Mouse (Mus musculus) MEL (cell line): ENCODE data around the gene Ankrd44. TPM values are rescaled to one million over a fixed set of nuclear protein-coding genes. Genes with fewer than 3 reads are reported as not detected.

Experiments used
- DNase-seq: peaks from one replicate; pipeline ENCODE4 v3.0.0; 2011; ENCODE audit warnings: low read depth, low spot score
- H3K27ac ChIP-seq: 2 replicates; pipeline ENCODE4 v1.5.1; 2012; ENCODE audit warnings: low read depth, mild to moderate bottlenecking, control low read depth, low read length, moderate library complexity; ENCODE audit not compliant: control insufficient read depth
- H3K27me3 ChIP-seq, 2 experiments: fragments of 150-350 bp in 1 of 2; sonication (generic) in 1 of 2; 2 replicates each; pipeline ENCODE4 v1.6.1; 2012; ENCODE audit warnings: low read length in 2 of 2, mild to moderate bottlenecking in 2 of 2, improper control_type of control experiment in 1 of 2, moderate library complexity in 1 of 2; ENCODE audit not compliant: insufficient read depth in 2 of 2, control insufficient read depth in 1 of 2
- H3K36me3 ChIP-seq, 2 experiments: 2 replicates each; pipeline ENCODE4 v1.6.1; 2012 to 2014; ENCODE audit warnings: low read length in 2 of 2, improper control_type of control experiment in 1 of 2, inconsistent platforms in 1 of 2, mild to moderate bottlenecking in 1 of 2; ENCODE audit not compliant: insufficient read depth in 2 of 2, control insufficient read depth in 1 of 2
- H3K4me1 ChIP-seq, 2 experiments: fragments of 150-350 bp in 1 of 2; sonication (generic) in 1 of 2; 2 replicates each; pipeline ENCODE4 v1.6.1; 2012; ENCODE audit warnings: low read length in 2 of 2, improper control_type of control experiment in 1 of 2, mild to moderate bottlenecking in 1 of 2; ENCODE audit not compliant: insufficient read depth in 2 of 2, control insufficient read depth in 1 of 2
- H3K4me3 ChIP-seq, 2 experiments: fragments of 150-350 bp in 1 of 2; sonication (generic) in 1 of 2; 2 replicates each; pipeline ENCODE4 v1.5.1; 2012; ENCODE audit warnings: low read depth in 2 of 2, low read length in 2 of 2, mild to moderate bottlenecking in 2 of 2, moderate library complexity in 2 of 2, control low read depth in 1 of 2, improper control_type of control experiment in 1 of 2; ENCODE audit not compliant: control insufficient read depth in 1 of 2, insufficient read depth in 1 of 2
- H3K79me2 ChIP-seq: 2 replicates; pipeline ENCODE4 v1.6.1; 2012; ENCODE audit warnings: mild to moderate bottlenecking, low read length, moderate library complexity; ENCODE audit not compliant: control insufficient read depth, poor library complexity, insufficient read depth
- H3K9ac ChIP-seq: 2 replicates; pipeline ENCODE4 v1.6.1; 2012; ENCODE audit warnings: low read depth, mild to moderate bottlenecking, control low read depth, low read length, moderate library complexity; ENCODE audit not compliant: control insufficient read depth, poor library complexity, severe bottlenecking
- H3K9me3 ChIP-seq: fragments of 150-350 bp; sonication (generic); replicated peaks from 2 replicates; pipeline ENCODE4 v1.6.1; 2012; ENCODE audit warnings: mild to moderate bottlenecking, low read length, improper control_type of control experiment, moderate library complexity; ENCODE audit not compliant: insufficient read depth
- BHLHE40 ChIP-seq: IDR thresholded peaks from 2 replicates; pipeline ENCODE4 v1.6.1; 2012; ENCODE audit warnings: low read depth, mild to moderate bottlenecking, inconsistent platforms, low read length, improper control_type of control experiment, borderline replicate concordance
- CHD2 ChIP-seq: IDR thresholded peaks from 2 replicates; pipeline ENCODE4 v1.6.1; 2011; ENCODE audit warnings: low read length, improper control_type of control experiment
- CTCF ChIP-seq, 3 experiments: IDR thresholded peaks in 2 of 3; conservative IDR thresholded peaks in 1 of 3; 2 replicates each; pipeline ENCODE4 v1.5.1; 2011 to 2012; ENCODE audit warnings: low read length in 3 of 3, low read depth in 2 of 3, mild to moderate bottlenecking in 2 of 3, improper control_type of control experiment in 1 of 3, inconsistent platforms in 1 of 3, mixed read lengths in 1 of 3, moderate library complexity in 1 of 3; ENCODE audit not compliant: control insufficient read depth in 1 of 3, insufficient read depth in 1 of 3, poor library complexity in 1 of 3, severe bottlenecking in 1 of 3
- E2F4 ChIP-seq: IDR thresholded peaks from 2 replicates; pipeline ENCODE4 v1.6.1; 2011; ENCODE audit warnings: low read depth, low read length, improper control_type of control experiment, borderline replicate concordance
- ELF1 ChIP-seq: IDR thresholded peaks from 2 replicates; pipeline ENCODE4 v1.6.1; 2014; ENCODE audit warnings: low read depth, mild to moderate bottlenecking, inconsistent platforms, low read length, improper control_type of control experiment, moderate library complexity
- EP300 ChIP-seq, 2 experiments: IDR thresholded peaks; 2 replicates each; pipeline ENCODE4 v1.6.1; 2011; ENCODE audit warnings: improper control_type of control experiment in 2 of 2, low read length in 2 of 2, low read depth in 1 of 2, mild to moderate bottlenecking in 1 of 2
- ETS1 ChIP-seq: IDR thresholded peaks from 2 replicates; pipeline ENCODE4 v1.6.1; 2012; ENCODE audit warnings: low read depth, mild to moderate bottlenecking, inconsistent platforms, low read length, improper control_type of control experiment, moderate library complexity
- GATA1 ChIP-seq: IDR thresholded peaks from 2 replicates; pipeline ENCODE4 v1.6.1; 2011; ENCODE audit warnings: low read depth, low read length, improper control_type of control experiment
- JUND ChIP-seq: IDR thresholded peaks from 2 replicates; pipeline ENCODE4 v1.6.1; 2011; ENCODE audit warnings: low read depth, mild to moderate bottlenecking, improper control_type of control experiment, low read length
- MAFK ChIP-seq: IDR thresholded peaks from 2 replicates; pipeline ENCODE4 v1.6.1; 2011; ENCODE audit warnings: low read depth, mild to moderate bottlenecking, low read length, improper control_type of control experiment, borderline replicate concordance
- MEF2A ChIP-seq: IDR thresholded peaks from 2 replicates; pipeline ENCODE4 v1.6.1; 2014; ENCODE audit warnings: low read depth, mild to moderate bottlenecking, inconsistent platforms, low read length, improper control_type of control experiment; ENCODE audit not compliant: poor library complexity, insufficient replicate concordance, severe bottlenecking; ENCODE audit errors: extremely low read depth
- MXI1 ChIP-seq: IDR thresholded peaks from 2 replicates; pipeline ENCODE4 v1.6.1; 2011; ENCODE audit warnings: mild to moderate bottlenecking, low read depth, low read length, improper control_type of control experiment
- MYB ChIP-seq: IDR thresholded peaks from 2 replicates; pipeline ENCODE4 v1.6.1; 2011; ENCODE audit warnings: mild to moderate bottlenecking, low read depth, low read length, improper control_type of control experiment
- MYC ChIP-seq: IDR thresholded peaks from 2 replicates; pipeline ENCODE4 v1.6.1; 2011; ENCODE audit warnings: low read depth, mild to moderate bottlenecking, low read length, improper control_type of control experiment, moderate library complexity
- POLR2A ChIP-seq, 2 experiments: IDR thresholded peaks; 2 replicates each; pipeline ENCODE4 v1.6.1; 2011 to 2012; ENCODE audit warnings: low read length in 2 of 2, mild to moderate bottlenecking in 2 of 2, control low read depth in 1 of 2, improper control_type of control experiment in 1 of 2, low read depth in 1 of 2, moderate library complexity in 1 of 2; ENCODE audit not compliant: control insufficient read depth in 1 of 2, insufficient read depth in 1 of 2, poor library complexity in 1 of 2
- RCOR1 ChIP-seq: IDR thresholded peaks from 2 replicates; pipeline ENCODE4 v1.6.1; 2012; ENCODE audit warnings: low read depth, mild to moderate bottlenecking, inconsistent platforms, low read length, improper control_type of control experiment
- SIN3A ChIP-seq: IDR thresholded peaks from 2 replicates; pipeline ENCODE4 v1.6.1; 2012; ENCODE audit warnings: low read length, improper control_type of control experiment, inconsistent platforms
- TAL1 ChIP-seq: IDR thresholded peaks from 2 replicates; pipeline ENCODE4 v1.6.1; 2012; ENCODE audit warnings: mild to moderate bottlenecking, inconsistent platforms, low read length, moderate library complexity, mixed read lengths
- TCF12 ChIP-seq: IDR thresholded peaks from 2 replicates; pipeline ENCODE4 v1.6.1; 2014; ENCODE audit warnings: low read depth, mild to moderate bottlenecking, inconsistent platforms, low read length, improper control_type of control experiment, moderate library complexity
- ZC3H11A ChIP-seq: IDR thresholded peaks from 2 replicates; pipeline ENCODE4 v1.6.1; 2012; ENCODE audit warnings: low read depth, mild to moderate bottlenecking, inconsistent platforms, low read length, improper control_type of control experiment
- ZKSCAN1 ChIP-seq: IDR thresholded peaks from 2 replicates; pipeline ENCODE4 v1.6.1; 2012; ENCODE audit warnings: low read depth, mild to moderate bottlenecking, inconsistent platforms, low read length, improper control_type of control experiment, moderate library complexity
- ZMIZ1 ChIP-seq: IDR thresholded peaks from 2 replicates; pipeline ENCODE4 v1.6.1; 2012; ENCODE audit warnings: low read depth, mild to moderate bottlenecking, inconsistent platforms, low read length, improper control_type of control experiment, moderate library complexity
- ZNF384 ChIP-seq: IDR thresholded peaks from 2 replicates; pipeline ENCODE4 v1.6.1; 2012; ENCODE audit warnings: low read depth, mild to moderate bottlenecking, inconsistent platforms, low read length, improper control_type of control experiment
- polyA plus RNA-seq, 2 experiments: library from polyadenylated mRNA; stranded (reverse) in 1 of 2; unstranded in 1 of 2; fragments of >175 nt in 1 of 2; fragments of >200 nt in 1 of 2; gene quantifications; 2 replicates each; pipeline versions ENCODE4 v1.2.1 to v1.2.4; 2012; ENCODE audit warnings: low replicate concordance in 2 of 2, low read depth in 1 of 2; ENCODE audit not compliant: insufficient read length in 2 of 2, insufficient read depth in 1 of 2, missing spikeins in 1 of 2
- total RNA-seq: library from RNA; depleted of rRNA; stranded (reverse); fragments of 300-350 nt; gene quantifications from 2 replicates; pipeline ENCODE4 v1.2.3, GENCODE M21; 2012

The Ankrd44 gene
- total and polyA plus RNA-seq, 3 experiments: 2.3 to 4.4 TPM; not detected in 1

DNA sequence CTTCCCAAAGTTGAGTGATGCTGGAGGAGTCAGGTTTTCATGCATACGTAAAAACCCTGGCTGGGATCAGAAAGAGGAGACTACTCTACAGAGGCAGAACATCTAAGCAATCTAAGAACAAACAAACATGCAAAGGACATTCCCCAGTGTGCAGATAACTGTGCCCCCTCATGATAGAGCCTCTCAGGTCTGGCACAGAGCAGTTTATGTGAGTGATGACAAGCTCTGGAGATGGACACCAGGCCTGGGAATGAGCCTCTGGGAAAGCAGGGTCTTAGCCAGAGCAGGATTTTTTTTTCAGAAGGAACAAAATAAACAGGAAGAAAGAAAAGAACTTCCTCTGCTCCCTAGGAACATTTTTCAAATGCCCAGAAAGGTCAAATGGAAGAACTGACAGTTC lies 176.2 kb downstream of the Ankrd44 start:
- Histone ChIP-seq H3K27ac (no peak overlapping the region), H3K9me3 (no peaks in the 10 kb centered on the region), H3K4me1 (no peaks in the 10 kb centered on the region; a peak in 1 of 4 replicates), H3K4me3 (no peak overlapping the region), H3K36me3 (peaks cover 0 to 8% of the 10 kb centered on the region in 2 experiments; a peak in 2 of 4 replicates), H3K9ac (no peak overlapping the region), H3K27me3 (no peaks in the 10 kb centered on the region), H3K79me2 (no peaks in the 10 kb centered on the region)
- no peak for DNase-seq
- TF ChIP-seq ZNF384: no peak
- TF ChIP-seq MAFK: no peak
- TF ChIP-seq ZC3H11A: no peak
- TF ChIP-seq POLR2A (IDR thresholded peaks at IDR 0.05; ENCODE audit: control insufficient read depth in 1 of 2, insufficient read depth in 1 of 2, low read depth in 1 of 2, low read length in 2 of 2, poor library complexity in 1 of 2): no peak
- no peak for TF ChIP-seq GATA1
- no peak for TF ChIP-seq CHD2
- TF ChIP-seq JUND: no peak

GRCm38 (mm10) chr1:54749516-54749915 lies 176.7 kb downstream of the Ankrd44 start:
- Histone ChIP-seq H3K36me3 (peaks cover 0 to 9% of the 10 kb centered on the region in 2 experiments; a peak in 2 of 4 replicates), H3K27ac (no peak overlapping the region), H3K79me2 (no peaks in the 10 kb centered on the region), H3K4me1 (peaks cover 0 to under 1% of the 10 kb centered on the region in 2 experiments; a peak in 1 of 4 replicates), H3K27me3 (no peaks in the 10 kb centered on the region), H3K9me3 (no peaks in the 10 kb centered on the region), H3K4me3 (no peak overlapping the region), H3K9ac (no peak overlapping the region)
- no peak for DNase-seq
- TF ChIP-seq CHD2 (no peak), ELF1 (no peak)

DNA sequence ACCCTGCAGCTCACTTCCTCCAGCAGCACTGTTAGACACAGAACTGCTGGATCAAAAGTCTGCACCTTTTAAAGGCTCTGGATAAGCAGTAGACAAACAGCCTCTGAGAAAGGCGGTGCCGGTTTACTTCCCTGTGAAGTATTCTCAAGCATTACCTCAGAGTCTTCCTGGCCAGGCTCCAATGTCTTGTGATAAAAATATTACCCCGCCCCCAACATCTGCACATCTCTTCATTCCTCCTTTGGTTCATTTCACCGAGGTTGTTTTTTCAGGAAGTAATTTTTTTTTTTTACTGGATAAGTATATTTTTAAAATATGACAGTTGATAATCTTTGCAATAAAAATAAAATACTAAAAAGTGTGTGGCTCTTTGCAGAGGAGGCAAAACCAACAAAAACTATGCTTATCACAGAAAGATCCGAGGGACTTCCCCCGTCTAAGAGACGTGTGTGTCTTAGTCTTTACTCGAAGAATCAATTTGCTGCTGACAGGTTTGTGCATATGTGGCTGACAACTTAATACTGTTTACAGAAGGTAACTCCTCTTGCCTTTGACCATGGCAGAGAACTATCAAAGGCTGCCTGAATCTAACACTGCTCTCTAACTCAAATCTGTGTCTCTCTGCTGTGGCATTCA lies 178.3 kb downstream of the Ankrd44 start:
- Histone ChIP-seq H3K79me2 (no peaks in the 10 kb centered on the region), H3K36me3 (peaks cover 0 to 14% of the 10 kb centered on the region in 2 experiments; a peak in 2 of 4 replicates)
- TF ChIP-seq MXI1: 0 out of 2 replicates have a peak, but pooled peaks have one; percentile 15
- TF ChIP-seq TAL1: peak; percentile 35
- TF ChIP-seq GATA1: peak; percentile 79
- TF ChIP-seq JUND: 0 out of 2 replicates have a peak, but pooled peaks have one; percentile 5
- TF ChIP-seq CHD2: no peak
- TF ChIP-seq MYC: 0 out of 2 replicates have a peak, but pooled peaks have one; percentile 26
- TF ChIP-seq MYB: peak; percentile 69
- TF ChIP-seq ETS1: peak; percentile 99
- TF ChIP-seq E2F4: no peak
- peak; percentile 96 for TF ChIP-seq ZNF384
- TF ChIP-seq EP300 (IDR thresholded peaks at IDR 0.05; ENCODE audit: low read depth in 1 of 2, low read length in 2 of 2): peak; percentile 80 to 87
- TF ChIP-seq SIN3A: peak; percentile 78
- TF ChIP-seq ZKSCAN1: no peak; the same call in 1 of the 2 replicates
- no peak for TF ChIP-seq ZMIZ1
- TF ChIP-seq RCOR1: peak; percentile 93
- peak; percentile 85 for TF ChIP-seq TCF12
- TF ChIP-seq MAFK: peak; percentile 58; the same call in 1 of the 2 replicates
- TF ChIP-seq CTCF (IDR thresholded peaks at IDR 0.05 in 2 of 3, conservative IDR thresholded peaks at IDR 0.05 in 1 of 3; ENCODE audit: control insufficient read depth in 1 of 3, insufficient read depth in 1 of 3, low read depth in 2 of 3, low read length in 3 of 3, poor library complexity in 1 of 3, severe bottlenecking in 1 of 3): no peak
- peak; percentile 33 for TF ChIP-seq ELF1
- peak; percentile 94 for TF ChIP-seq MEF2A
- peak; percentile 80 for TF ChIP-seq BHLHE40
- TF ChIP-seq, all 39 proteins: peak for 16
- Histone ChIP-seq H3K4me3 (no peak overlapping the region), H3K27me3 (no peaks in the 10 kb centered on the region), H3K9ac (no peak overlapping the region), H3K4me1 (peaks cover 2 to 5% of the 10 kb centered on the region in 2 experiments; a peak in 2 of 4 replicates), H3K27ac (peak overlapping the region; percentile 77), H3K9me3 (no peaks in the 10 kb centered on the region)
- peak; percentile 96 for DNase-seq
